Comparison of ENCODE assay signal across 10 mouse cellular contexts in genomic region chr13:63528852-63529251, GRCm38 (mm10). TPM values are rescaled to one million over a fixed set of nuclear protein-coding genes. Genes with fewer than 3 reads are reported as not detected.
A peak's percentile ranks its signal among the peaks of the same experiment; 100 is the strongest.
DNase-seq lines count a peak whose midpoint lies in the region; ATAC-seq lines count a peak whose summit lies in the region.
"Had no signal": no experiment of that assay in that cellular context is flagged by ENCODE, and none has a peak within 500 bp of the region (broad histone marks: within the 10 kb centered on the region; RNA-seq: fewer than 3 reads in every experiment).

No protein-coding gene starts in this region.

- ATAC-seq in neural tube, embryonic 13.5 days (ENCODE audit: low read depth), result no peak
- peak; percentile 51; the same call in 1 of the 2 replicates for ATAC-seq in hindbrain, embryonic 11.5 days (ENCODE audit: low FRiP score)
- no peak for ATAC-seq in neural tube, embryonic 15.5 days (ENCODE audit: low FRiP score)

- H3K4me3 ChIP-seq in heart, embryonic 10.5 days, result no peak overlapping the region
- H3K4me3 ChIP-seq in neural tube, embryonic 13.5 days, result no peak overlapping the region
- H3K4me3 ChIP-seq in hindbrain, embryonic 11.5 days (ENCODE audit: low read depth, low read length), result no peak overlapping the region
- H3K4me3 ChIP-seq in neural tube, embryonic 15.5 days (replicated peaks), result no peak overlapping the region

- 20% methylated on average over 2 of the region's 2 CpGs for WGBS in heart, embryonic 10.5 days
- WGBS in neural tube, embryonic 13.5 days, result 2% methylated on average over 2 of the region's 2 CpGs
- WGBS in hindbrain, embryonic 11.5 days, result 0% methylated on average over 2 of the region's 2 CpGs
- WGBS in neural tube, embryonic 15.5 days, result 0% methylated on average over 2 of the region's 2 CpGs

- H3K27me3 ChIP-seq in heart, embryonic 10.5 days (ENCODE audit: insufficient read depth, poor library complexity, severe bottlenecking), result no peaks in the 10 kb centered on the region
- H3K27me3 ChIP-seq in neural tube, embryonic 13.5 days, result no peaks in the 10 kb centered on the region
- no peaks in the 10 kb centered on the region for H3K27me3 ChIP-seq in hindbrain, embryonic 11.5 days (ENCODE audit: control insufficient read depth, insufficient read depth, low read length)
- no peaks in the 10 kb centered on the region for H3K27me3 ChIP-seq in neural tube, embryonic 15.5 days (replicated peaks)

- H3K4me1 ChIP-seq in heart, embryonic 10.5 days, result peaks cover 23% of the 10 kb centered on the region
- H3K4me1 ChIP-seq in neural tube, embryonic 13.5 days (replicated peaks), result peaks cover 79% of the 10 kb centered on the region
- H3K4me1 ChIP-seq in hindbrain, embryonic 11.5 days (replicated peaks; ENCODE audit: control insufficient read depth, insufficient read depth, low read length), result peaks cover 18% of the 10 kb centered on the region
- peaks cover 61% of the 10 kb centered on the region for H3K4me1 ChIP-seq in neural tube, embryonic 15.5 days

- H3K27ac ChIP-seq in heart, embryonic 10.5 days, result peak overlapping the region; percentile 56; the same call in 1 of the 2 replicates
- peak overlapping the region; percentile 64 for H3K27ac ChIP-seq in neural tube, embryonic 13.5 days (replicated peaks)
- no peak overlapping the region; the same call in none of the 2 replicates for H3K27ac ChIP-seq in hindbrain, embryonic 11.5 days (ENCODE audit: low read depth, low read length)
- peak overlapping the region; percentile 54 for H3K27ac ChIP-seq in neural tube, embryonic 15.5 days (replicated peaks)
- H3K27ac ChIP-seq: macrophage had no signal

- peak overlapping the region; percentile 12; the same call in 1 of the 2 replicates for H3K9ac ChIP-seq in neural tube, embryonic 13.5 days
- no peak overlapping the region for H3K9ac ChIP-seq in hindbrain, embryonic 11.5 days (ENCODE audit: low read depth, low read length)
- no peak overlapping the region for H3K9ac ChIP-seq in neural tube, embryonic 15.5 days (replicated peaks)

- H3K4me2 ChIP-seq in neural tube, embryonic 13.5 days, result no peak overlapping the region
- no peak overlapping the region for H3K4me2 ChIP-seq in hindbrain, embryonic 11.5 days (replicated peaks; ENCODE audit: low read depth, low read length)
- no peak overlapping the region for H3K4me2 ChIP-seq in neural tube, embryonic 15.5 days

- no peaks in the 10 kb centered on the region for H3K9me3 ChIP-seq in heart, embryonic 10.5 days
- no peaks in the 10 kb centered on the region for H3K9me3 ChIP-seq in neural tube, embryonic 13.5 days
- H3K9me3 ChIP-seq in hindbrain, embryonic 11.5 days (ENCODE audit: control insufficient read depth, low read length), result no peaks in the 10 kb centered on the region
- H3K9me3 ChIP-seq in neural tube, embryonic 15.5 days (replicated peaks), result no peaks in the 10 kb centered on the region

- no peak for DNase-seq in heart, embryonic 10.5 days (ENCODE audit: low spot score)
- DNase-seq in heart, postnatal 36 days, result no peak
- DNase-seq in neural tube, embryonic 10.5 days (ENCODE audit: extremely low spot score, low spot score), result no peak
- DNase-seq in hindbrain, embryonic 11.5 days (ENCODE audit: low spot score), result no peak
- no peak for DNase-seq in embryo, embryonic 10 days (ENCODE audit: low spot score)
- no peak for DNase-seq in adrenal gland, adult 2 months
- DNase-seq: right cerebral cortex, postnatal 4 days had no signal

- intact Hi-C loops in heart, postnatal 36 days (cut with DNase I), result no loop called here

- peaks cover 100% of the 10 kb centered on the region for H3K36me3 ChIP-seq in heart, embryonic 10.5 days
- peaks cover 90% of the 10 kb centered on the region for H3K36me3 ChIP-seq in neural tube, embryonic 13.5 days
- H3K36me3 ChIP-seq in hindbrain, embryonic 11.5 days (ENCODE audit: control insufficient read depth, insufficient read depth, low read length), result peaks cover 16% of the 10 kb centered on the region
- H3K36me3 ChIP-seq in neural tube, embryonic 15.5 days, result peaks cover 58% of the 10 kb centered on the region

RNA-seq across cellular contexts. Expression of gene Fancc, which starts 31.8 kb away (rescaled TPM):
- polyA plus RNA-seq in heart, embryonic 10.5 days (2016; fragmentation: Nextera tagmentation; extraction: Ambion mirVana), result 15.8 and 18.3 TPM in 2 replicates
- total RNA-seq in heart, postnatal 36 days (2021), result 1 to 10 TPM; 3.5 to 6.7 TPM
- 15.3 and 20.6 TPM in 2 replicates for polyA plus RNA-seq in neural tube, embryonic 13.5 days (2015; fragmentation: Nextera tagmentation; extraction: Ambion mirVana)
- polyA plus RNA-seq in hindbrain, embryonic 11.5 days (2014; fragmentation: Nextera tagmentation; extraction: Ambion mirVana), result 19.7 and 26.1 TPM in 2 replicates
- 12.8 and 14.4 TPM in 2 replicates for polyA plus RNA-seq in neural tube, embryonic 15.5 days (2015; fragmentation: Nextera tagmentation; extraction: Ambion mirVana)
- 10 to 100 TPM in 1 of 2 experiments, 1 to 10 TPM in 1; 7.5 to 10.0 TPM for total RNA-seq in adrenal gland, adult 2 months (2021)
- 8.1 and 9.2 TPM in 2 replicates for polyA plus RNA-seq in adrenal gland, adult 2 months (2012; rRNA removed)

RNA-seq across cellular contexts. Expression of gene Ptch1, which starts 44.5 kb away (rescaled TPM):
- 8.1 and 16.9 TPM in 2 replicates for polyA plus RNA-seq in heart, embryonic 10.5 days (2016; fragmentation: Nextera tagmentation; extraction: Ambion mirVana)
- total RNA-seq in heart, postnatal 36 days (2021), result 10 to 100 TPM; 17.5 to 18.5 TPM
- polyA plus RNA-seq in neural tube, embryonic 13.5 days (2015; fragmentation: Nextera tagmentation; extraction: Ambion mirVana), result 19.2 and 22.1 TPM in 2 replicates
- polyA plus RNA-seq in hindbrain, embryonic 11.5 days (2014; fragmentation: Nextera tagmentation; extraction: Ambion mirVana), result 19.5 and 28.4 TPM in 2 replicates
- 16.9 and 17.5 TPM in 2 replicates for polyA plus RNA-seq in neural tube, embryonic 15.5 days (2015; fragmentation: Nextera tagmentation; extraction: Ambion mirVana)
- 10 to 100 TPM; 30.8 to 57.5 TPM for total RNA-seq in adrenal gland, adult 2 months (2021)
- polyA plus RNA-seq in adrenal gland, adult 2 months (2012; rRNA removed), result 46.7 and 50.1 TPM in 2 replicates
